Mouse (Mus musculus) midbrain, embryonic 12.5 days (tissue): Measurements from ENCODE around the gene Rpl24. TPM values are rescaled to one million over a fixed set of nuclear protein-coding genes. Genes with fewer than 3 reads are reported as not detected.

ENCODE experiments used
- polyA plus RNA-seq: library from polyadenylated mRNA; unstranded; fragments of >200 nt; fragmentation: Nextera tagmentation; extraction: Ambion mirVana; gene quantifications from 2 replicates; pipeline ENCODE4 v1.2.1, GENCODE M21; 2016

The Rpl24 gene
- polyA plus RNA-seq, 1 experiment from 2014 or later = 726 TPM

Other genes starting within 250 kb of the Rpl24 start
- 1.5 TPM in 2 replicates for gene Nfkbiz, start 127.4 kb upstream of the Rpl24 start, polyA plus RNA-seq
- gene Nxpe3, start 71.0 kb upstream of the Rpl24 start, polyA plus RNA-seq = 1.0 and 1.1 TPM in 2 replicates
- gene Cep97, start 31.4 kb upstream of the Rpl24 start, polyA plus RNA-seq = 21.3 and 22.6 TPM in 2 replicates
- gene Zbtb11, start 7.6 kb downstream of the Rpl24 start, polyA plus RNA-seq = 21.5 and 21.6 TPM in 2 replicates
- 302 and 320 TPM in 2 replicates for gene Pcnp, start 63.5 kb downstream of the Rpl24 start, polyA plus RNA-seq
- gene Trmt10c, start 71.5 kb downstream of the Rpl24 start, polyA plus RNA-seq = 24.5 and 26.1 TPM in 2 replicates
- gene Senp7, start 82.1 kb downstream of the Rpl24 start, polyA plus RNA-seq = 52.6 and 56.5 TPM in 2 replicates
- 0.31 and 0.39 TPM in 2 replicates for gene Impg2, start 238.0 kb downstream of the Rpl24 start, polyA plus RNA-seq